In genomic region chr5:120137846-120138245, GRCm38 (mm10) we compare ENCODE assay signal across 15 mouse cellular contexts. TPM values are rescaled to one million over a fixed set of nuclear protein-coding genes. Genes with fewer than 3 reads are reported as not detected.
DNase-seq lines count a peak whose midpoint lies in the region; ATAC-seq and TF ChIP-seq lines count a peak whose summit lies in the region.
"Had no signal": no experiment of that assay in that cellular context is flagged by ENCODE, and none has a peak within 500 bp of the region (broad histone marks: within the 10 kb centered on the region; RNA-seq: fewer than 3 reads in every experiment).

No protein-coding gene starts in this region.

- peak overlapping the region; percentile 45 for H3K4me2 ChIP-seq in heart, embryonic 13.5 days
- H3K4me2 ChIP-seq in liver, embryonic 12.5 days: peak overlapping the region; percentile 82
- H3K4me2 ChIP-seq: forebrain, embryonic 15.5 days; midbrain, embryonic 15.5 days had no signal

- no peak for ATAC-seq in heart, embryonic 13.5 days (ENCODE audit: extremely low read depth, insufficient number of reproducible peaks, low FRiP score, low TSS enrichment)
- no peak for ATAC-seq in liver, embryonic 12.5 days
- ATAC-seq: forebrain, embryonic 15.5 days; midbrain, embryonic 15.5 days had no signal

- 88% methylated on average over 1 of the region's 1 CpGs for WGBS in heart, embryonic 13.5 days
- 86% methylated on average over 1 of the region's 1 CpGs for WGBS in bone marrow, adult 2 months
- WGBS in liver, embryonic 12.5 days (ENCODE audit: insufficient replicate concordance): 84% methylated on average over 1 of the region's 1 CpGs

- no peak for TF ChIP-seq RAD21 in MEL (IDR thresholded peaks at IDR 0.05; ENCODE audit: low read depth, low read length)

- H3K79me2 ChIP-seq in MEL (ENCODE audit: control insufficient read depth, insufficient read depth, low read length, poor library complexity): peaks cover 4% of the 10 kb centered on the region

- H3K9ac ChIP-seq in heart, embryonic 13.5 days: peak overlapping the region; percentile 55; the same call in 1 of the 2 replicates
- H3K9ac ChIP-seq in MEL (ENCODE audit: control insufficient read depth, low read depth, low read length, poor library complexity, severe bottlenecking): no peak overlapping the region
- H3K9ac ChIP-seq in liver, embryonic 12.5 days: peak overlapping the region; percentile 69
- H3K9ac ChIP-seq: forebrain, embryonic 15.5 days; midbrain, embryonic 15.5 days had no signal

- no peak for TF ChIP-seq EP300 in MEL (IDR thresholded peaks at IDR 0.05; ENCODE audit: low read depth in 1 of 2, low read length in 2 of 2)

- peak overlapping the region; percentile 30; the same call in 1 of the 2 replicates for H3K4me3 ChIP-seq in heart, embryonic 13.5 days
- no peak overlapping the region for H3K4me3 ChIP-seq in MEL (ENCODE audit: control insufficient read depth in 1 of 2, insufficient read depth in 1 of 2, low read depth in 2 of 2, low read length in 2 of 2)
- H3K4me3 ChIP-seq in bone marrow, adult 2 months (replicated peaks; ENCODE audit: control insufficient read depth, low read depth, low read length): no peak overlapping the region
- peak overlapping the region; percentile 44 for H3K4me3 ChIP-seq in liver, embryonic 12.5 days
- H3K4me3 ChIP-seq: forebrain, embryonic 15.5 days; midbrain, embryonic 15.5 days had no signal

- H3K27ac ChIP-seq in heart, embryonic 13.5 days (replicated peaks): peak overlapping the region; percentile 59
- 0 out of 2 replicates have a peak overlapping the region, but pooled peaks have one; percentile 18 for H3K27ac ChIP-seq in MEL (ENCODE audit: control insufficient read depth, low read depth, low read length)
- peak overlapping the region; percentile 40 for H3K27ac ChIP-seq in bone marrow, adult 2 months (ENCODE audit: control insufficient read depth, insufficient read depth, low read depth, low read length, poor library complexity)
- peak overlapping the region; percentile 97 for H3K27ac ChIP-seq in liver, embryonic 12.5 days
- H3K27ac ChIP-seq: forebrain, embryonic 15.5 days had no signal

- peaks cover 49% of the 10 kb centered on the region for H3K36me3 ChIP-seq in heart, embryonic 13.5 days
- H3K36me3 ChIP-seq in MEL (ENCODE audit: control insufficient read depth in 1 of 2, insufficient read depth in 2 of 2, low read length in 2 of 2): peaks cover 0 to 35% of the 10 kb centered on the region in 2 experiments; a peak in 3 of 4 replicates
- H3K36me3 ChIP-seq in liver, embryonic 12.5 days: peaks cover 63% of the 10 kb centered on the region
- H3K36me3 ChIP-seq: midbrain, embryonic 15.5 days had no signal

- H3K4me1 ChIP-seq in heart, embryonic 13.5 days: peaks cover 45% of the 10 kb centered on the region
- H3K4me1 ChIP-seq in MEL (ENCODE audit: control insufficient read depth in 1 of 2, insufficient read depth in 2 of 2, low read length in 2 of 2): peaks cover 16 to 39% of the 10 kb centered on the region in 2 experiments
- H3K4me1 ChIP-seq in bone marrow, adult 2 months (ENCODE audit: control insufficient read depth, insufficient read depth, low read length): peaks cover 10% of the 10 kb centered on the region
- peaks cover 69% of the 10 kb centered on the region for H3K4me1 ChIP-seq in liver, embryonic 12.5 days

- TF ChIP-seq POLR2A in MEL (IDR thresholded peaks at IDR 0.05; ENCODE audit: control insufficient read depth in 1 of 2, insufficient read depth in 1 of 2, low read depth in 1 of 2, low read length in 2 of 2, poor library complexity in 1 of 2): no peak
- no peak for TF ChIP-seq POLR2A in bone marrow, adult 2 months (IDR thresholded peaks at IDR 0.05; ENCODE audit: borderline replicate concordance, control insufficient read depth, low read depth, low read length)

- H3K9me3 ChIP-seq in heart, embryonic 13.5 days: no peaks in the 10 kb centered on the region
- no peaks in the 10 kb centered on the region for H3K9me3 ChIP-seq in MEL (replicated peaks; ENCODE audit: insufficient read depth, low read length)
- no peaks in the 10 kb centered on the region for H3K9me3 ChIP-seq in liver, embryonic 12.5 days (replicated peaks)
- H3K9me3 ChIP-seq: forebrain, embryonic 15.5 days; midbrain, embryonic 15.5 days had no signal

- no peak for TF ChIP-seq CTCF in MEL (IDR thresholded peaks at IDR 0.05 in 2 of 3, conservative IDR thresholded peaks at IDR 0.05 in 1 of 3; ENCODE audit: control insufficient read depth in 1 of 3, insufficient read depth in 1 of 3, low read depth in 2 of 3, low read length in 3 of 3, poor library complexity in 1 of 3, severe bottlenecking in 1 of 3)
- no peak for TF ChIP-seq CTCF in bone marrow, adult 2 months (IDR thresholded peaks at IDR 0.05; ENCODE audit: control insufficient read depth, insufficient read depth, low read length)

- no peaks in the 10 kb centered on the region for H3K27me3 ChIP-seq in heart, embryonic 13.5 days (replicated peaks)
- H3K27me3 ChIP-seq in MEL (ENCODE audit: control insufficient read depth in 1 of 2, insufficient read depth in 2 of 2, low read length in 2 of 2): no peaks in the 10 kb centered on the region
- H3K27me3 ChIP-seq in liver, embryonic 12.5 days (replicated peaks): no peaks in the 10 kb centered on the region
- H3K27me3 ChIP-seq: forebrain, embryonic 15.5 days; midbrain, embryonic 15.5 days had no signal

- no peak for DNase-seq in heart, adult 8-10 months (ENCODE audit: low spot score)
- DNase-seq in MEL (ENCODE audit: low read depth, low spot score): peak; percentile 67
- no peak for DNase-seq in spleen, postnatal 36 days (ENCODE audit: low spot score in 2 of 2)
- no peak for DNase-seq in cerebellum, adult 9-11 months
- DNase-seq: cerebellum, postnatal 10 days; embryo, embryonic 11 days; lung, adult 2 months; lung, postnatal 4 days; right cerebral cortex, adult 18-20 months; thymus, postnatal 25 days had no signal

TF ChIP-seq in MEL, 35 proteins besides CTCF, POLR2A, EP300 and RAD21:
- no peak for TF ChIP-seq POLR2AphosphoS2 (IDR thresholded peaks at IDR 0.05; ENCODE audit: low read length)
- TF ChIP-seq TBP (IDR thresholded peaks at IDR 0.05; ENCODE audit: low read depth, low read length): no peak
- TF ChIP-seq ZMIZ1 (IDR thresholded peaks at IDR 0.05; ENCODE audit: low read depth, low read length): no peak
- no peak for TF ChIP-seq NRF1 (IDR thresholded peaks at IDR 0.05; ENCODE audit: insufficient read depth, low read depth, low read length, poor library complexity, severe bottlenecking)
- TF ChIP-seq MAX (IDR thresholded peaks at IDR 0.05; ENCODE audit: low read length): no peak
- no peak for TF ChIP-seq ETS1 (IDR thresholded peaks at IDR 0.05; ENCODE audit: low read depth, low read length)
- TF ChIP-seq ELF1 (IDR thresholded peaks at IDR 0.05; ENCODE audit: low read depth, low read length): no peak
- TF ChIP-seq GABPA (IDR thresholded peaks at IDR 0.05; ENCODE audit: low read depth, low read length): no peak
- TF ChIP-seq HCFC1 (IDR thresholded peaks at IDR 0.05; ENCODE audit: low read depth, low read length): no peak
- no peak for TF ChIP-seq MEF2A (IDR thresholded peaks at IDR 0.05; ENCODE audit: extremely low read depth, insufficient replicate concordance, low read depth, low read length, poor library complexity, severe bottlenecking)
TF ChIP-seq in MEL: peak in this region for 0.

RNA-seq across cellular contexts. Expression of gene Rbm19, which starts 21.6 kb away (rescaled TPM):
- polyA plus RNA-seq in heart, embryonic 13.5 days (2015; fragmentation: Nextera tagmentation; extraction: Ambion mirVana): 14.6 and 16.8 TPM in 2 replicates
- 10 to 100 TPM; 18.9 to 25.9 (median 21.1) TPM for total RNA-seq in heart, adult 8-10 months (2022)
- total RNA-seq in MEL (2012; rRNA removed): 57.1 and 66.3 TPM in 2 replicates
- polyA plus RNA-seq in MEL (2012; ENCODE audit: insufficient read depth in 1 of 2, insufficient read length in 2 of 2, low read depth in 1 of 2, low replicate concordance in 2 of 2, missing spikeins in 1 of 2): 10 to 100 TPM in 1 of 2 experiments, not detected in 1; 74.3 TPM
- polyA plus RNA-seq in bone marrow, adult 2 months (2011; ENCODE audit: insufficient read depth, insufficient read length, low replicate concordance, missing spikeins): 6.8 and 21.3 TPM in 2 replicates
- 24.4 and 30.2 TPM in 2 replicates for polyA plus RNA-seq in liver, embryonic 12.5 days (2016; fragmentation: Nextera tagmentation; extraction: Ambion mirVana)

Comparison
In these comparisons a context has a peak if more than half of its experiments do, and no peak if none do; other contexts are left out.
1. H3K27ac ChIP-seq: peak in every context shown above with its lines; median percentile 97 in liver, embryonic 12.5 days; 59 in heart, embryonic 13.5 days; 40 in bone marrow, adult 2 months; 18 in MEL.
2. H3K4me3 ChIP-seq: peak in heart, embryonic 13.5 days (single experiment) and liver, embryonic 12.5 days (single experiment); none in MEL (0 of 2) and bone marrow, adult 2 months (single experiment).